Mouse (Mus musculus): ENCODE measurements at regions not wholly inside any gene's neighbourhood (a gene's known extent, or its start where the extent isn't known, plus 50 kb on each side); places are given as distances from the start of the nearest gene placed in this dataset.

DNA sequence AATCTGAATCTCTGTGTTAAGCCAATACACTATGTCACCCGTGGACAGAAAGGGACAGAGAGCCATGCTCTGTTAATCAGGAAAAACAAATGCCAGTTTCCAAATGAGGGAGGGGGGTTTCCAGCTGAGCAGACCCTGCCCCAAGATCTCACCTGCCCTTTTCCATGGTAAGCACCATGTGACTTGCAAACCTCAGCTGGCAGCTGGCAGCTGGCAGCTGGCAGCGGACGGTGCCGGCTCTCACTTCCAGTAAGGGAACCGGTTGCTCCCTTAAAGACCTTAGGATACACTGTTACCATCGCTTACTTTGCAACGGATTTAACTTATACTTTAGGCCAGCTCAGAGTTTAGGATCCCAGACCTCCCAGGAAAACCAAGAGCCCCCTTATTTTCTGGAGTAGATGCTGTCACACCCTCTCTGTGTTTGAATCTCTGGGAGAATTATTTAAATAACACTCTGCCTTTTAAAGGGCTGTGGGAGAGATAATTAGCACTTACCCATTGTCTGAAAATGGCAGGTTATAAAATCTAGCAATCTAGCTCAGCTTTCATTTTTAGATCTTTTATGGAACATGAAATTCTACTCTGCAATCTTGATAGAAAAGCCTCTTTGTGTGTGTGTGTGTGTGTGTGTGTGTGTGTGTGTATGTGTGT, 131.7 kb downstream of the Drd1 start:
- no peaks in the 10 kb centered on the region for H3K9me3 ChIP-seq
- no peaks in the 10 kb centered on the region for H3K36me3 ChIP-seq
- 81% methylated on average over 7 of the region's 7 CpGs for WGBS
- ATAC-seq, result no peak
- H3K4me2 ChIP-seq (replicated peaks), result no peak overlapping the region
- H3K27ac ChIP-seq, result no peak overlapping the region
- H3K27me3 ChIP-seq (replicated peaks), result no peaks in the 10 kb centered on the region
- H3K4me3 ChIP-seq (replicated peaks), result no peak overlapping the region
- H3K4me1 ChIP-seq (replicated peaks), result 0 out of 2 replicates have a peak, but pooled peaks cover 2% of the 10 kb centered on the region
- H3K9ac ChIP-seq, result no peak overlapping the region

DNA sequence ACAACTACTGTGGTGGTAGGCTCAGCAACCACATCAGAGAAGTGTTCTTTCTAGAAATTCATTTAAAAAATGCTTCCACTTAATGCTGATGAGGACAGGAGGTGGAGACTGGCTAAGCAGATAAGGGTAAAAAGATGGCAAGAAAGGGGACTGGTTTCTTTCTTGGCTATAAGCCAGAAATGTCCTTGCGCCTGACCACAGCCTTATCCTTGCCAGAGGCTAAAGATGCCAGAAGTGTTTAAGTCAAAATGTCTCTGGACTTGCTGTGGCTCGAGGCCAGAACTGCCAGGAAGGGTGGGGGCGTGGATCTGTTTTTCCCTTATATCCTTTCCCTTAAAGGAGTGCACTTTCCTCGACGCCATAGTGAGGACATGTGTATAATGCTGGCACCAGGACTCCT, 133.7 kb downstream of the Drd1 start:
- no peak for ATAC-seq
- no peak overlapping the region for H3K27ac ChIP-seq
- no peaks in the 10 kb centered on the region for H3K27me3 ChIP-seq (replicated peaks)
- H3K4me1 ChIP-seq (replicated peaks), result 0 out of 2 replicates have a peak, but pooled peaks cover 2% of the 10 kb centered on the region
- 51% methylated on average over 5 of the region's 5 CpGs for WGBS
- H3K9ac ChIP-seq, result no peak overlapping the region
- no peaks in the 10 kb centered on the region for H3K9me3 ChIP-seq
- H3K4me3 ChIP-seq (replicated peaks), result no peak overlapping the region
- H3K36me3 ChIP-seq, result no peaks in the 10 kb centered on the region
- no peak overlapping the region for H3K4me2 ChIP-seq (replicated peaks)

DNA sequence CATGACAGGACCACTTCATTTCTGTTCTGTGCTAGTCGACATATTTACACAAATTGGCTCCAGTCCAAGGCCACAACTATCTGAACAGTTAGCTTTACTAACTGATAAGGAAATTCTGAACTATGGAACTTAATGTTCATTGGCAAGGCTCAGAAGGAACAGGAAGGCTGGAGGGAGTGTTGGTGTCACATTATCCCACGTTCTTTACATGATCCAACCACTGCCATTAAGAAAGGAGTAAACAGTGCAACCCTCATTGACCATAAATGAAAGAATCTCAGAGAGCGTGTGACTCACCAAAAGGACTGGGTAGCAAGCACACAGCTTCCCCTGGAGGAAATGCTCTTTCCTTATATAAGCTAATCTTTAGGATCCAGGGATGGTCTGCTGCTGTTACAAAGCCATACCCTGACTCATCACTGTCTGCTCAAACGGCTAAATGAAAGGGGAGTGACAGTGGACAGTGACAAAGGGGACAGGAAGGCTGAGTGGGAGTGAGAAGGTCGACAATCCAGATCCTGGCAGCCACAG, 135.6 kb downstream of the Drd1 start:
- 22% methylated on average over 5 of the region's 5 CpGs for WGBS
- Histone ChIP-seq H3K4me1 (replicated peaks) (0 out of 2 replicates have a peak, but pooled peaks cover 2% of the 10 kb centered on the region), H3K9me3 (no peaks in the 10 kb centered on the region), H3K27me3 (replicated peaks) (no peaks in the 10 kb centered on the region), H3K36me3 (no peaks in the 10 kb centered on the region), H3K27ac (0 out of 2 replicates have a peak overlapping the region, but pooled peaks have one; percentile 9), H3K4me3 (replicated peaks) (no peak overlapping the region), H3K4me2 (replicated peaks) (no peak overlapping the region), H3K9ac (no peak overlapping the region)
- peak; percentile 95 for ATAC-seq

DNA sequence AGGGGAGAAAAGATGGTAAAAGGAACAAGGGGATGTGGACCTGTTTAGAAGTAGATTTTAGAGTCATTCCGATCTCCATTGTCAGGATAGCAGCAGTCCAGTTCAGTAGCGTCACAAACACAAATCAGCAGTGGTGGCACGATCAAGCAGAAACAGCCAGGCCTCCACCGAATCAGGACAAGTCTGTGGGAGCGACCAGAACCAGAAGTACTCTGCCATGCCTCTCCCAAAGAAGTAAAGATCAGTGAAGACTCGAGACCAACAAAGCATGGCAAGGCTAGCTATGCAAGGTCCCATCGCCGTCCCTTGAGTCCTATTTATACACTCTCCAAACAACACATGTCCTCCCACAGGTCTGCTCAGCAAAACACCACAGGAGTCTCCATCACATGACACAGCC, 140.0 kb downstream of the Drd1 start:
- Histone ChIP-seq H3K4me1 (replicated peaks) (0 out of 2 replicates have a peak, but pooled peaks cover 2% of the 10 kb centered on the region), H3K27me3 (replicated peaks) (no peaks in the 10 kb centered on the region), H3K36me3 (no peaks in the 10 kb centered on the region), H3K9ac (no peak overlapping the region), H3K9me3 (no peaks in the 10 kb centered on the region), H3K27ac (no peak overlapping the region), H3K4me3 (replicated peaks) (no peak overlapping the region), H3K4me2 (replicated peaks) (no peak overlapping the region)
- 88% methylated on average over 8 of the region's 8 CpGs for WGBS
- ATAC-seq, result no peak

DNA sequence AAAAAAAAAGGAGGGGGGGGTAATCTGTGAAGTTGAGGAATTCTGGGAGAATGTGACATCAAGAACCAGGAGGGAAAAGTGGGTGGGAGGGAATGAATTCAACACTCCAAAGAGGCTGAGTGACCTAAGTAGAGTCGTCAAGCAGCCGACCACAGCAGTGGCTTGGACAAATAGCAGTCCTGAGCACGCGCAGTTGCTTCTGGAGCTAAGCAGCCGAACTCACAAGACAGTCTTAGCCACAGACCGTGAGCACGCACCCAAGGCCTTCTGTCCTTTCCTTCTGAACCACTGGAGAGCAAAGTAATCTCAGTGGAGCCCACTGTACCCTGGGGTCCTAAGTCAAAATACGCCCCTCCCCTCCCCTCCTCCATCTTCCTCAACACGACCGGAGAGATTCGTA, 141.1 kb downstream of the Drd1 start:
- Histone ChIP-seq H3K36me3 (no peaks in the 10 kb centered on the region), H3K27me3 (replicated peaks) (no peaks in the 10 kb centered on the region), H3K4me3 (replicated peaks) (no peak overlapping the region), H3K9ac (no peak overlapping the region), H3K9me3 (no peaks in the 10 kb centered on the region), H3K27ac (no peak overlapping the region), H3K4me1 (replicated peaks) (no peaks in the 10 kb centered on the region), H3K4me2 (replicated peaks) (no peak overlapping the region)
- no peak for ATAC-seq
- 72% methylated on average over 11 of the region's 11 CpGs for WGBS

DNA sequence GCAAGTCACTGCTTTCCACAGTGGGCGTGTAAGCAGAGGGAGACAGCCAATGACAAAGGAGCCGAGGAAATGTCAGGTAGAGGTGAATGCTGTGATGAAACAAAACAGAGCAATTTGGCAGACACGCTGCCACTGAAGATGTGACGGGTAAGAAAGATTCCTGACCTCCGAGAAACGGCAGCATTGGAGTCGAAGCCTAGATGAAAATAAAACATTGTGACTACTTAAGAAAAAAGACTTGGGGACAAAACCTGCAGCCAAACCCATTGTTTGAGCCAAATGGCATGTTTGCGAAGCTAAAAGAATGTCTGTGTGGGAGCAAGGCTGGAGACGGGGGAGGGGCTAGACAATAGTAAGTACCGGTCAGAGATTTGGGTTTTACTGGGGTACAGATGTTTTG, 142.0 kb downstream of the Drd1 start:
- H3K36me3 ChIP-seq, result no peaks in the 10 kb centered on the region
- H3K27me3 ChIP-seq (replicated peaks), result no peaks in the 10 kb centered on the region
- no peak for ATAC-seq
- H3K4me3 ChIP-seq (replicated peaks), result no peak overlapping the region
- no peaks in the 10 kb centered on the region for H3K9me3 ChIP-seq
- 49% methylated on average over 10 of the region's 10 CpGs for WGBS
- H3K4me1 ChIP-seq (replicated peaks), result no peaks in the 10 kb centered on the region
- no peak overlapping the region for H3K9ac ChIP-seq
- no peak overlapping the region for H3K4me2 ChIP-seq (replicated peaks)
- H3K27ac ChIP-seq, result no peak overlapping the region

DNA sequence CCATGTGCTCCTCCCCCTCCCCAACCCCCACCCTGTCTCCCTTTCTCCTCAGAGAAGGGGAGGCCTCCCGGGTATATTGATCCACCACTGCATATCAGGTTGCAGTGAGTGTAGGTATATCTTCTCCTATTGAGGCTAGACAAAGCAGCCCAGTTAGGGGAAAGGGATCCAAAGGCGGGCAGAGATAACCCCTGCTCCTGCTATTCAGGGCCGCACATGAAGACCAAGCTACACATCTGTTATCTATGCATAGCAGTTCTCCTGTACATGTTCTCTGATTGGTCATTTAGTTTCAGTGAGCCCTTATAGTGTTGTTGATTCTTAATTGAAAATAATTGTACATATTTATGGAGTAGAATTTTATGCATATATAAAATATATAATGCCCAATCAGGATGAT, 143.7 kb downstream of the Drd1 start:
- Histone ChIP-seq H3K9me3 (no peaks in the 10 kb centered on the region), H3K27me3 (replicated peaks) (no peaks in the 10 kb centered on the region), H3K9ac (no peak overlapping the region), H3K4me1 (replicated peaks) (no peaks in the 10 kb centered on the region), H3K4me2 (replicated peaks) (no peak overlapping the region), H3K27ac (no peak overlapping the region), H3K36me3 (no peaks in the 10 kb centered on the region), H3K4me3 (replicated peaks) (no peak overlapping the region)
- no peak for ATAC-seq
- WGBS, result 51% methylated on average over 3 of the region's 3 CpGs

DNA sequence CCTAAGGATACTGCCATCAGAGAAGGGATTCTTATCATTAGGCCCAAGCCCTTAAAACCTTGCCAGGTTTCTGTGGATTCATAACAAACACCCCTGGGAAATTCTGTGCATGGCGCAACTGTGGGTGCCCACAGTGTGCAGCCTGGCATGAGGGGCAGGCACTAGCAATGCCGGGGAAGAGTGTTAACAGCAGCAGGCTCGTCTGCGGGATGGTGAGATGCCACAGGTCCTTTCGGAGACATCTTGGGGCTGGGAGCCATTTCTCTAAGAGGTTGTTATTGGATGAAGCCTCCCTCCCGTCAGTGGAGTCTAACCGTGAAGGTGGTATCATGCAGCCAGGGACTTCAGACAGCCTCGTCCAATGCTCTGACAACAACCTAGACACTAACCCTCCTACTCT, 144.2 kb downstream of the Drd1 start:
- WGBS, result 78% methylated on average over 8 of the region's 8 CpGs
- no peaks in the 10 kb centered on the region for H3K9me3 ChIP-seq
- no peak overlapping the region for H3K27ac ChIP-seq
- no peaks in the 10 kb centered on the region for H3K4me1 ChIP-seq (replicated peaks)
- H3K4me2 ChIP-seq (replicated peaks), result no peak overlapping the region
- ATAC-seq, result no peak
- H3K9ac ChIP-seq, result no peak overlapping the region
- H3K27me3 ChIP-seq (replicated peaks), result no peaks in the 10 kb centered on the region
- no peak overlapping the region for H3K4me3 ChIP-seq (replicated peaks)
- H3K36me3 ChIP-seq, result no peaks in the 10 kb centered on the region

DNA sequence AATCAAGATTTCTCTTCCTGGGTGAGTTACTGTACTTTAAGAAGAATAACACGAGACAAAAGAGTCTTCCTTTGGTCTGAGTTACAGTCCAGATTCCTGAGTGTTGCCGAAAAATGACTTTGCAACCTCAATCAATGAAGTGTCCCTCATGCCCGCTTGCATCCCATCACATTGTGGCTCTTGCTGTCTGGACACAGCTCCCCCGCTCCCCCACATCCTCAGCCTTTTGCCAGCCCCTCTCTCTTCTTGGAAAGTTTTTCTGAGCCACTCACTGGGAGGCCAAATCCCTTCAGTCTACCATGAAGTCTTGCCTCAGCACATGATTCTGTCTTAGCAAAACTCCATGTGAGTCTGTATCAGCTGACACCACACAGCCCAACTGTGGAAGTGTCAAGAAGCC, 145.3 kb downstream of the Drd1 start:
- Histone ChIP-seq H3K4me2 (replicated peaks) (no peak overlapping the region), H3K4me3 (replicated peaks) (no peak overlapping the region), H3K36me3 (no peaks in the 10 kb centered on the region), H3K9me3 (no peaks in the 10 kb centered on the region), H3K9ac (no peak overlapping the region), H3K27ac (no peak overlapping the region), H3K27me3 (replicated peaks) (no peaks in the 10 kb centered on the region), H3K4me1 (replicated peaks) (no peaks in the 10 kb centered on the region)
- ATAC-seq, result no peak
- 91% methylated on average over 4 of the region's 4 CpGs for WGBS

DNA sequence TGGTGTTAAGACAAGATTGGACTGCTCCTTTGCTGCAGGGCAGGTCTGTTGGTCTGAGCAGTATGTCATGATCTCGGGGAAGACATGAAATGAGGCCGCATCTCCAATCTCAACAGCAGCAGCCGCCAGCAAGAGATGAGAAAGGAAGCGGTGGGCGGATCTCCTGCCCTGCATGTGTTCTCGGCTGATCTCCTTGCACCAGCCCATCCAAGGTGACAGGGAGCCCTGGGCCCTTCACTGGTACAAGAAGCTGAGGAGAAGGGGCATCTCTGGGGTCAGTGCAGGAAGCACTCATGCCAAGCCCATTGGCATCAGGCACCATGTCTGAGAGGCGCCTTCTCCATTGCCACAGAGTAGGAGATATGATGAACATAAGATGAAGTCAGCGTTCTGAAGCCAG, 151.0 kb downstream of the Drd1 start:
- WGBS, result 83% methylated on average over 8 of the region's 8 CpGs
- H3K9ac ChIP-seq, result no peak overlapping the region
- no peaks in the 10 kb centered on the region for H3K27me3 ChIP-seq (replicated peaks)
- no peaks in the 10 kb centered on the region for H3K4me1 ChIP-seq (replicated peaks)
- no peak overlapping the region for H3K4me2 ChIP-seq (replicated peaks)
- no peak overlapping the region for H3K4me3 ChIP-seq (replicated peaks)
- no peaks in the 10 kb centered on the region for H3K36me3 ChIP-seq
- H3K27ac ChIP-seq, result no peak overlapping the region
- ATAC-seq, result no peak
- no peaks in the 10 kb centered on the region for H3K9me3 ChIP-seq

DNA sequence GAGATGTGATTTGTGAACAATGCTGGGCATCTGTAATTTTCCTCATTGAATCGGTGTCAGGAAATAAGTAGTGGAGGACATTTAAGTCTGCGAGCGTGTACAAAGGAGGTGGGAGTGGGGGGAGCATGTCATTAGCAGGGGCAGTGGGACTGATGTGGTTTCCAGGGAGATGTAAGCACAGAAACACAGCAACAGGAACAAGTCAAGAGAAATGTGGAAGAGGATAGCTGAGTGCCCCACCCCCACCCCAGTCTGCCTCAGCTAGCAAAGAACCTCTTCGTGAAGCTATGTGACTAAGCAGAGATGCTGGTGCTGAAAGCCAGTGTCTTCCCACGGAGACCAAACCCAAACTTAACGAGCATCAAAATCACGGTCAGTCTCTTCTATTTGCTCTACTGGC, 151.9 kb downstream of the Drd1 start:
- WGBS, result 48% methylated on average over 7 of the region's 7 CpGs

DNA sequence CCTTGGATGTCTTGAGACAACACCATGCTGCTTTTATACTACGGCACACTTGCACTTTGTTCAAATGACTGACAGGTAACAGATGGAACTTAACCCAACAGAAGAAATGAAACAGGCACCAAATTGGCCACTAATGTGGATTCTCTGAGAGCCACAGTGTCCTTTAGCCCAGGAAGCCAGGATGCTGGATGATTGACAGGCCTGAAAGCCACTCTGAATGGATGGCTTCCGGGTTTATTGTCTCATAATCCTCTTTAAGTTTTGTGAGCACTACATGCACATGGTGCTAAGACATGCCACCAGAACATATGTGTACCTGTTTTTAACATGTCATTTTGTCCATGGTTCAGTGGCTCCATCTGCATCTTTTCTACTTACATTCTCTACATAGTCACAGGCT, 152.7 kb downstream of the Drd1 start:
- Histone ChIP-seq H3K27me3 (replicated peaks) (no peaks in the 10 kb centered on the region), H3K4me1 (replicated peaks) (no peaks in the 10 kb centered on the region), H3K4me2 (replicated peaks) (no peak overlapping the region), H3K9me3 (no peaks in the 10 kb centered on the region), H3K4me3 (replicated peaks) (no peak overlapping the region), H3K9ac (no peak overlapping the region), H3K27ac (no peak overlapping the region), H3K36me3 (no peaks in the 10 kb centered on the region)
- 88% methylated on average over 2 of the region's 2 CpGs for WGBS
- ATAC-seq, result no peak

More for the DNA sequence above, 151.9 kb downstream of the Drd1 start:
- H3K4me2 ChIP-seq (replicated peaks), result no peak overlapping the region
- no peak overlapping the region for H3K4me3 ChIP-seq (replicated peaks)
- H3K36me3 ChIP-seq, result no peaks in the 10 kb centered on the region
- no peak overlapping the region for H3K9ac ChIP-seq
- no peaks in the 10 kb centered on the region for H3K4me1 ChIP-seq (replicated peaks)
- H3K9me3 ChIP-seq, result no peaks in the 10 kb centered on the region
- no peak overlapping the region for H3K27ac ChIP-seq
- no peaks in the 10 kb centered on the region for H3K27me3 ChIP-seq (replicated peaks)
- no peak for ATAC-seq

DNA sequence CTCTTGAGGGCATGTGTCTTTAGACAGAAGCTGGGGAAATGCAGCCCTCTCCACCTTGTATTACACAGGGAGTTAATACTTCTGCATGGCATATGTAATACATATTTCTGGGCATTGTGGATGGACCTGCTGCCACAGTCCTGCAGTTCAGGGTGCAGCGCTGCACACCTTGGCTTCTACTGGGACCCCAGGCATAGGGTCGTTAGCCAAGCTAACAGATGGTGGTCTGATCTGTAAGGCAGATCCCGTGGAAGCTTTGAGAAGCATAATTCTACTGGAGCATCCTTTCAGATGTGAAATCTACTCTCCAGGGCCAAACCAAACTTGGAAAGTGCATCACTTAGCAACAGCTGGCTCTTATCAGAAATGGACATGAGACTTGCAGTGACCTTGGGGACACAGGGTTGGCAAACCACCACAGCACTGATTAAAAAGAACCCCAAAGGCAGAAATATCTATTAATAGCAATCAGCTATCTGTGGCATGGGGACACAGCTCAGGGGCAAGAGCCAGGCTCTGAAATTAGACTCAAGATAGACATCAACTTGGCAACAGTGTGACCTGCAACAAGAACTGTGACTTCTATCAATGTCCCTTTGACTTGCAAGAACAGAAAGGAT, 155.0 kb downstream of the Drd1 start:
- Histone ChIP-seq H3K4me2 (replicated peaks) (no peak overlapping the region), H3K4me3 (replicated peaks) (no peak overlapping the region), H3K27ac (no peak overlapping the region), H3K9ac (no peak overlapping the region), H3K4me1 (replicated peaks) (no peaks in the 10 kb centered on the region), H3K27me3 (replicated peaks) (no peaks in the 10 kb centered on the region), H3K36me3 (no peaks in the 10 kb centered on the region), H3K9me3 (no peaks in the 10 kb centered on the region)
- ATAC-seq, result no peak
- 73% methylated on average over 3 of the region's 3 CpGs for WGBS
